Mouse (Mus musculus) CD4-positive naive resting alpha-beta T cell, adult 57 days (primary cell): Measurements from ENCODE around the gene Trim24. TPM values are rescaled to one million over a fixed set of nuclear protein-coding genes. Genes with fewer than 3 reads are reported as not detected.

Experiments used
- total RNA-seq: library from RNA; stranded (reverse); gene quantifications from one replicate; pipeline ENCODE4 v1.2.4, GENCODE M21; 2023

The Trim24 gene
- total RNA-seq: 64.1 TPM

DNA sequence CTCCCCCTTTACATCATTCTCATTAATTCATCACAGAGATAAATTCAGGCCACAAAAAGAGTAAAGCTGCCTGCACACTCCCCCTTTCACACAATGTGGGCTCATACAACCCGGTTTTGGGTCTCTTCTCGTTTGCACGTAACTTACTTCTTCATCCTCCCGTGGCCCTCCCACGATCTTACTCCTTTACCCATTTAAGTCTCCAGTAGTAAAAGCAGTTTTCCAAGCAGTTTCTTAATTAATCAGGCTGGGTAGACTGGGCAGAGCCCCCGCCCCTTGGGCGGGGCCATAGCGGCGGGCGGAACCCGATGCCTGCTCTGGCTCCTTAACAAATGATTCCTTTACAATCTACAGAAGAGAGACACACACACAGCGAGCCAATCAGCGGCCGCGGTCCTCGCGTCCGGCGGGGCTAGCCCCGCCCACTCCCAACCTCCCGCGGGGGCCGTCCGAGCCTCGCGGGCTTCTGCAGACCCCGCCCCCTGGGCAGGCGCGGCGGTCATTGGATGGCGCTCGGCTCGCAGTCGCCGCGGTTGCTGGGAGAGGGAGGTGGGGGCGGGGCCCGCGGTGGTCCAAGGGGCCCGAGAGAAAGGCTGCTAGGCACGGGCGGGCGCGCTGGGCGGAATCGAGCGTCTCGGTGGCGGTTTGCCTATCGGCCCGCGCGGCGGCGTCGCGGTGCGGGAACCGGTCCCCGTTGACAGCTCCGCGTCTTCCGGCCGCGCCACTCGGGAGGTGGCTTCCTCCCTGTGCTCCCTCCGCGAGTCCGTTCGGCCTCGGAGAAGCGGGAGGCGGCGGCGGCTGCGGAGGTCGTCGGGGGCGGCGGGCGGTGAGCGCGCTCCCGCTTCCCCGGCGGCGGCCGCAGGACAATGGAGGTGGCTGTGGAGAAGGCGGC, at the start of gene Trim24:
TSS of gene Trim24 (plus strand) at position 567 of the 892 bp plus-strand sequence.

Other genes starting within 250 kb of the Trim24 start
- not detected for gene Svopl, start 176.2 kb downstream of the Trim24 start, total RNA-seq
- not detected for gene Tmem213, start 238.4 kb downstream of the Trim24 start, total RNA-seq